Mouse (Mus musculus): ENCODE data around the gene Crat. TPM values are rescaled to one million over a fixed set of nuclear protein-coding genes. Genes with fewer than 3 reads are reported as not detected.
A peak's percentile ranks its signal among the peaks of the same experiment; 100 is the strongest.

The Crat gene
- polyA plus RNA-seq, 1 experiment from 2014 or later, result 22.0 TPM

- no peak for ATAC-seq (ENCODE audit: low FRiP score, low TSS enrichment)
- Histone ChIP-seq H3K4me1 (replicated peaks; ENCODE audit: control insufficient read depth, insufficient read depth) (peaks cover 27% of the 10 kb centered on the region), H3K27ac (replicated peaks) (peak overlapping the region; percentile 99), H3K9me3 (ENCODE audit: control insufficient read depth, low read length) (no peaks in the 10 kb centered on the region), H3K4me3 (ENCODE audit: low read depth, low read length) (peak overlapping the region; percentile 32), H3K9ac (ENCODE audit: low read length) (peak overlapping the region; percentile 63), H3K4me2 (replicated peaks; ENCODE audit: low read depth) (peak overlapping the region; percentile 54), H3K36me3 (ENCODE audit: control insufficient read depth, insufficient read depth, low read length) (peaks cover 30% of the 10 kb centered on the region; the same call in 1 of the 2 replicates), H3K27me3 (ENCODE audit: control insufficient read depth, insufficient read depth, low read length) (no peaks in the 10 kb centered on the region)
- 24% methylated on average over 5 of the region's 5 CpGs for WGBS
- TF ChIP-seq EP300 (optimal IDR thresholded peaks at IDR 0.05), result no peak
- TF ChIP-seq CTCF (IDR thresholded peaks at IDR 0.05; ENCODE audit: low read depth), result no peak
- no peak for DNase-seq (ENCODE audit: low spot score)
These were observed 26.9 kb upstream of the Crat start for GRCm38 (mm10) chr2:30442498-30442890.

DNA sequence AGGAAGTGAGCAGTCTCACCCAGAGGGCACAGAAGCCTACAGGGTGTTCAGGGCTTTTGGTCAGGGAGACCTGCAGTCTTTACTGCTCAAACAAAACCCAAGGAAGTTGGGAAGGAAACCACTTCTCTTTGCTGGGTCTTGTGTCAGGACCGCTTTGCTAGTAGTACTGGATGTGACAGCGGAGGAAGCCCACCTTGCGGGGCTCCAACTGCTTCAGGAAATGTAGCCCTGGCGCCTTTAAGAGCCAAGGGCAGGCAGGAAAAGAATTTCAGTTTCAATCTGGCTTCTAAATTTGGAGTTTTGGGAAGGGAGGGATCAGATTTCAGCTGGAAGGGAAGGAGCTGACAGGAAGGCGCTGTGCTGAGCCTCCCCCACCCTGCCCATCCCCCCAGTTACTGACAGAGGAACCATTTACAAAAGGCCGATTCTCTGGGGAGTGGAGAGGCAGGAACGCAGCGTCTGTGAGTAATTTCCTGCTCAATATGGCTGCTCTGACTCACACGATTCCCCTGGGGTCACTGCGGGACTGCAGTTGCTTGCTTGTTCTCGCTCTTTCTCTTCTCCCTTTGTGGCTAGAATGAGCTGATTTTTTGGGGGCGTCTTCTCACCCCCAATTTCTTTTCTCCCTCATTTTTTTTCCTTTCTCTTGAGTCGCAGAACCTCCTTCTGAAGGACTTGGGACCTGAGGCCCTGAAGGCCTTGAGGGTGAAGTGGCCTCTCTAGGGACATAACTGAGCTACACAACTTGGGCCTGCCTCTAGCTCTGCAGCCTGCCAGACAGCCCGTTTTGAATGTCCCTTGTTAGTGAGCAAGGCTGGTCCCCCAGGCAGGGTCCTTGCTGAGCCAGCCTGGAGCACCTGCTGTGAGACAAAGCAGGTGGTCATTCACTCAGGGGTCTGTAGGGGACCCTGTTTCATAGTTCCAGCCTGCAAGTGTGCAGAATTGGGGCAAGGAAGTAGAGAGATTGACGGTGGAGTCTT lies 26.2 kb upstream of the Crat start:
- peak overlapping the region; percentile 32 for H3K4me3 ChIP-seq (ENCODE audit: low read depth, low read length)
- WGBS, result 4% methylated on average over 15 of the region's 15 CpGs
- peaks cover 27% of the 10 kb centered on the region for H3K4me1 ChIP-seq (replicated peaks; ENCODE audit: control insufficient read depth, insufficient read depth)
- peak; percentile 83 for ATAC-seq (ENCODE audit: low FRiP score, low TSS enrichment)
- peak; percentile 70 for TF ChIP-seq EP300 (optimal IDR thresholded peaks at IDR 0.05)
- TF ChIP-seq CTCF (IDR thresholded peaks at IDR 0.05; ENCODE audit: low read depth), result 0 out of 2 replicates have a peak, but pooled peaks have one; percentile 15
- H3K36me3 ChIP-seq (ENCODE audit: control insufficient read depth, insufficient read depth, low read length), result peaks cover 28% of the 10 kb centered on the region; the same call in 1 of the 2 replicates
- no peaks in the 10 kb centered on the region for H3K9me3 ChIP-seq (ENCODE audit: control insufficient read depth, low read length)
- peak; percentile 93 for DNase-seq (ENCODE audit: low spot score)
- peak overlapping the region; percentile 99 for H3K27ac ChIP-seq (replicated peaks)
- no peaks in the 10 kb centered on the region for H3K27me3 ChIP-seq (ENCODE audit: control insufficient read depth, insufficient read depth, low read length)
- H3K9ac ChIP-seq (ENCODE audit: low read length), result peak overlapping the region; percentile 63
- peak overlapping the region; percentile 54 for H3K4me2 ChIP-seq (replicated peaks; ENCODE audit: low read depth)

GRCm38 (mm10) chr2:30440701-30441517 lies 25.3 kb upstream of the Crat start:
- Histone ChIP-seq H3K27ac (replicated peaks) (peak overlapping the region; percentile 99), H3K9me3 (ENCODE audit: control insufficient read depth, low read length) (no peaks in the 10 kb centered on the region), H3K4me3 (ENCODE audit: low read depth, low read length) (0 out of 2 replicates have a peak overlapping the region, but pooled peaks have one; percentile 19), H3K4me2 (replicated peaks; ENCODE audit: low read depth) (peak overlapping the region; percentile 54), H3K4me1 (replicated peaks; ENCODE audit: control insufficient read depth, insufficient read depth) (peaks cover 27% of the 10 kb centered on the region), H3K36me3 (ENCODE audit: control insufficient read depth, insufficient read depth, low read length) (peaks cover 28% of the 10 kb centered on the region; the same call in 1 of the 2 replicates), H3K9ac (ENCODE audit: low read length) (peak overlapping the region; percentile 63), H3K27me3 (ENCODE audit: control insufficient read depth, insufficient read depth, low read length) (no peaks in the 10 kb centered on the region)
- TF ChIP-seq CTCF (IDR thresholded peaks at IDR 0.05; ENCODE audit: low read depth) (peak; percentile 93), EP300 (optimal IDR thresholded peaks at IDR 0.05) (no peak)
- ATAC-seq (ENCODE audit: low FRiP score, low TSS enrichment), result peak; percentile 59
- DNase-seq (ENCODE audit: low spot score), result peak; percentile 70
- WGBS, result 7% methylated on average over 12 of the region's 12 CpGs

DNA sequence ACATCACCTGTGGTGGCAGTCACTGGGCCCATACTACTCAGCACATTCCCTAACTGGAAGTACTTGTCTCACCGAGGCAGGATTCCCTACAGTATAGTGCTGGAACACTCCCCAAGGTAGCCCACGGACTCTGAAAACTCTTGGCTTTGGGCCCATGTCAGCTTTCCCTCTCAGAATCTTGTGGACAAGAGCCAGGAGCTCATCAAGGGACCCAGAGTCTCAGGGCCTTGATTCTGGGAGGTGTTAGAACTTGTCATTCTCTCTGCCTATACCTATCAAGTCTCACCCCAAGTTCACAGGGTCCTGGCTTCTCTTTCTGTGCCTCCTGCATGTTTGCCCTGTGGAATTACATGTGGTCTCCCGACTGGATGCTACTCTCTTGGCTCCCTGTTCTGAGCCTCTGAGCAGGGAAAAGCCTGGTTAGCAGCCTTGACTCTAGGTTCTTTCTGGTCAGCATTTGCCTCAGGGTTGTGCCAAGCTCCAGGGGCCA lies 24.6 kb upstream of the Crat start:
- no peaks in the 10 kb centered on the region for H3K9me3 ChIP-seq (ENCODE audit: control insufficient read depth, low read length)
- H3K36me3 ChIP-seq (ENCODE audit: control insufficient read depth, insufficient read depth, low read length), result peaks cover 28% of the 10 kb centered on the region; the same call in 1 of the 2 replicates
- no peak overlapping the region for H3K4me2 ChIP-seq (replicated peaks; ENCODE audit: low read depth)
- peak overlapping the region; percentile 99 for H3K27ac ChIP-seq (replicated peaks)
- TF ChIP-seq EP300 (optimal IDR thresholded peaks at IDR 0.05), result no peak
- no peak for TF ChIP-seq CTCF (IDR thresholded peaks at IDR 0.05; ENCODE audit: low read depth)
- WGBS, result 16% methylated on average over 3 of the region's 3 CpGs
- no peaks in the 10 kb centered on the region for H3K27me3 ChIP-seq (ENCODE audit: control insufficient read depth, insufficient read depth, low read length)
- ATAC-seq (ENCODE audit: low FRiP score, low TSS enrichment) (no peak), DNase-seq (ENCODE audit: low spot score) (no peak)
- peaks cover 23% of the 10 kb centered on the region for H3K4me1 ChIP-seq (replicated peaks; ENCODE audit: control insufficient read depth, insufficient read depth)
- no peak overlapping the region for H3K4me3 ChIP-seq (ENCODE audit: low read depth, low read length)
- peak overlapping the region; percentile 45 for H3K9ac ChIP-seq (ENCODE audit: low read length)

DNA sequence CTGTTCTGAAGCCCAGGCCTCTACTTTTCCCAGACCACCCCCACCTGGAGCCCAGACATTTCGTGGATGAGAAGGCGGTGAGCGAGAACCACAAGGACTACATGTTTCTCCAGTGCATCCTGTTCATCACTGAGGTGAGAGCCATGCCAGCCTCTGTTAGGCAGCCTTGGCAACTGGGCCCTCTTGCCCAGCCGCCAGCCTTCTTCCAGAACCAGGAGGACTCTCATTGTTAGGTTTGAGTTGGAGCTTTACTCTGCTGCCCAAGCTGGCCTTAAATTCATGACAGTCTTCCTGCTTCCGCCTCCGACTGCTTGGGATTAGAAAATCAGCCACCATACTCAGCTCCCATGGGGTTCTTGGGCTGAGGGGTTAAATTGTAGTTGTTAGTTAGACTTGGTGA lies 24.0 kb upstream of the Crat start:
- no peaks in the 10 kb centered on the region for H3K27me3 ChIP-seq (ENCODE audit: control insufficient read depth, insufficient read depth, low read length)
- no peak overlapping the region for H3K4me3 ChIP-seq (ENCODE audit: low read depth, low read length)
- 87% methylated on average over 6 of the region's 6 CpGs for WGBS
- H3K9ac ChIP-seq (ENCODE audit: low read length), result no peak overlapping the region
- no peaks in the 10 kb centered on the region for H3K9me3 ChIP-seq (ENCODE audit: control insufficient read depth, low read length)
- no peak for ATAC-seq (ENCODE audit: low FRiP score, low TSS enrichment)
- H3K4me2 ChIP-seq (replicated peaks; ENCODE audit: low read depth), result no peak overlapping the region
- H3K4me1 ChIP-seq (replicated peaks; ENCODE audit: control insufficient read depth, insufficient read depth), result peaks cover 19% of the 10 kb centered on the region
- DNase-seq (ENCODE audit: low spot score), result no peak
- H3K36me3 ChIP-seq (ENCODE audit: control insufficient read depth, insufficient read depth, low read length), result peaks cover 28% of the 10 kb centered on the region; the same call in 1 of the 2 replicates
- H3K27ac ChIP-seq (replicated peaks), result peak overlapping the region; percentile 99; the same call in 1 of the 2 replicates
- TF ChIP-seq EP300 (optimal IDR thresholded peaks at IDR 0.05), result no peak
